Mouse (Mus musculus) lung, postnatal 0 days (tissue): Measurements from ENCODE around the gene Fmnl1.

Experiments used
- CTCF ChIP-seq: IDR thresholded peaks from 2 replicates; pipeline ENCODE4 v1.5.1; 2016; ENCODE audit warnings: antibody characterized with exemption, mild to moderate bottlenecking
- EP300 ChIP-seq: IDR thresholded peaks from 2 replicates; pipeline ENCODE4 v1.6.1; 2016; ENCODE audit warnings: antibody characterized with exemption, mild to moderate bottlenecking, control low read depth

DNA sequence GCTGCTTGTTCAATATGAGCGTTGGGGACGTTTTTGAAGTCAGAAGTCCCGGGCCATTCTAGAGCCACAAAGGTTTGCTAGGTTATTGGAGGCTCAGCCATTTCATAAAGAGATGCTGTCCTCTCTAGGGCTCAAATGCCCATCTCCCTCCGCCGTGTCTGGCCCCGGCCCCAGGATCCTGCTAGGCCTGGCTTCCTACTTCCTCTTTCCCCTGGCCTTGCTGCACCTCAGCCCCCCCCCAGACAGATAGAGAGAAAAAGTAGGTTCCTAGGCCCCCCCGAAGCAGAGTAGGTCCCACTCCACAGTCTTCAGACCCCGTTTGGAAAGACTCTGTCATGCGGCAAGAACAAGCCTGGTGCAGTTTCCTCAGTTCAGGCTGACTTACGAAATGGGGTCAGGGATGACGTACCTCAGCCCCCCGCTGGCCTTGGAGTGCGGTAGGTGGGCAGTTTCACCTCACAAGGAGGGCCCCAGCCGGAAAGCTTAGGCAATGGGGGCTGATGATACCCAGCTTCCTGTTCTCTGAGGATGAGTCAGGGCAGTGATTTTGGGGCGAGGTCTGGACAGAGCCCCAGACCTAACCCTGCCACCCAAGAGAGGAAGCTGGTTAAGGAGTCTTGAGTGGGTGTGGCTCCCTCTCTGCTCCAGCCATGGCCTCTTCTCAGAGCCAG, 7.0 kb downstream of the Fmnl1 start:
- no peak for TF ChIP-seq CTCF
- TF ChIP-seq EP300 = no peak
